Mouse (Mus musculus) layer of hippocampus, adult 2 months (tissue): ENCODE data around the gene St6gal1. TPM values are rescaled to one million over a fixed set of nuclear protein-coding genes. Genes with fewer than 3 reads are reported as not detected.

ENCODE experiments used
- DNase-seq, 2 experiments: peaks; one replicate each; pipeline ENCODE4 v3.0.0; 2022; ENCODE audit warnings: low spot score in 2 of 2
- H3K27ac ChIP-seq: fragments of 200-600 bp; 2 replicates; pipeline ENCODE4 v1.8.1; 2022
- H3K4me3 ChIP-seq: fragments of 200-600 bp; 2 replicates; pipeline ENCODE4 v1.8.1; 2022; ENCODE audit warnings: mild to moderate bottlenecking
- CTCF ChIP-seq: fragments of 200-600 bp; conservative IDR thresholded peaks from 2 replicates; pipeline ENCODE4 v1.8.1; 2022; ENCODE audit warnings: antibody characterized with exemption, mild to moderate bottlenecking, moderate library complexity
- total RNA-seq, 2 experiments: library from RNA; stranded (reverse); gene quantifications; 2 replicates each; pipeline ENCODE4 v1.2.3; 2021

St6gal1 gene
- total RNA-seq, 2 experiments from 2014 or later: 15.2 to 17.3 TPM

- Histone ChIP-seq H3K27ac (peak overlapping the region; percentile 87), H3K4me3 (no peak overlapping the region)
- no peak for TF ChIP-seq CTCF
- DNase-seq: no peak
Observed at GRCm38 (mm10) chr16:23272521-23273230, 48.1 kb downstream of the St6gal1 start.

- Histone ChIP-seq H3K4me3 (no peak overlapping the region), H3K27ac (peak overlapping the region; percentile 87)
- TF ChIP-seq CTCF: no peak
- no peak for DNase-seq
Observed at GRCm38 (mm10) chr16:23274005-23274404, 49.5 kb downstream of the St6gal1 start.

GRCm38 (mm10) chr16:23274606-23275310 is 50.2 kb downstream of the St6gal1 start:
- Histone ChIP-seq H3K4me3 (no peak overlapping the region), H3K27ac (peak overlapping the region; percentile 87; the same call in 1 of the 2 replicates)
- no peak; the same call in 1 of the 2 replicates for TF ChIP-seq CTCF
- DNase-seq: no peak

- Histone ChIP-seq H3K4me3 (no peak overlapping the region), H3K27ac (no peak overlapping the region; the same call in 1 of the 2 replicates)
- TF ChIP-seq CTCF: no peak
- no peak for DNase-seq
Observed at GRCm38 (mm10) chr16:23275661-23276060, 51.1 kb downstream of the St6gal1 start.

- no peak overlapping the region for H3K4me3 ChIP-seq
- peak; percentile 15; the same call in 1 of the 2 replicates for TF ChIP-seq CTCF
- no peak for DNase-seq
- peak overlapping the region; percentile 76 for H3K27ac ChIP-seq
Observed at GRCm38 (mm10) chr16:23279879-23280741, 55.6 kb downstream of the St6gal1 start.

- H3K4me3 ChIP-seq: no peak overlapping the region
- H3K27ac ChIP-seq: peak overlapping the region; percentile 76
- TF ChIP-seq CTCF: no peak
- DNase-seq: no peak
Observed at GRCm38 (mm10) chr16:23280742-23281090, 56.2 kb downstream of the St6gal1 start.

GRCm38 (mm10) chr16:23282241-23282640 is 57.7 kb downstream of the St6gal1 start:
- DNase-seq: no peak
- Histone ChIP-seq H3K4me3 (no peak overlapping the region), H3K27ac (no peak overlapping the region)
- no peak for TF ChIP-seq CTCF

- H3K27ac ChIP-seq: no peak overlapping the region
- no peak for TF ChIP-seq CTCF
- no peak for DNase-seq
Observed at GRCm38 (mm10) chr16:23282941-23283340, 58.4 kb downstream of the St6gal1 start.

GRCm38 (mm10) chr16:23283677-23284076 is 59.1 kb downstream of the St6gal1 start:
- DNase-seq: no peak
- Histone ChIP-seq H3K27ac (no peak overlapping the region), H3K4me3 (no peak overlapping the region)
- TF ChIP-seq CTCF: no peak

More at GRCm38 (mm10) chr16:23282941-23283340, 58.4 kb downstream of the St6gal1 start:
- no peak overlapping the region for H3K4me3 ChIP-seq

- Histone ChIP-seq H3K27ac (no peak overlapping the region), H3K4me3 (no peak overlapping the region)
- TF ChIP-seq CTCF: no peak
- DNase-seq: no peak
Observed at GRCm38 (mm10) chr16:23284470-23285394, 60.2 kb downstream of the St6gal1 start.

GRCm38 (mm10) chr16:23286380-23287097 is 62.0 kb downstream of the St6gal1 start:
- Histone ChIP-seq H3K27ac (peak overlapping the region; percentile 18; the same call in 1 of the 2 replicates), H3K4me3 (no peak overlapping the region)
- TF ChIP-seq CTCF: no peak
- no peak for DNase-seq
